Mouse (Mus musculus) hindbrain, embryonic 13.5 days (tissue): Measurements from ENCODE around the gene Akap12. TPM values are rescaled to one million over a fixed set of nuclear protein-coding genes. Genes with fewer than 3 reads are reported as not detected.

ENCODE experiments used
- ATAC-seq: fragments of 200-750 bp; cut with Nextera tagmentation; 2 replicates; pipeline ENCODE4 v1.8.0; 2017; ENCODE audit warnings: moderate TSS enrichment; ENCODE audit not compliant: low FRiP score
- H3K27ac ChIP-seq: fragments of 300-500 bp; sonication (generic); 2 replicates; pipeline ENCODE4 v1.5.1; 2015; ENCODE audit warnings: inconsistent platforms, mild to moderate bottlenecking, moderate library complexity
- H3K27me3 ChIP-seq: fragments of 300-500 bp; sonication (generic); 2 replicates; pipeline ENCODE4 v1.6.1; 2015; ENCODE audit warnings: mild to moderate bottlenecking, inconsistent platforms
- H3K36me3 ChIP-seq: fragments of 300-500 bp; sonication (generic); 2 replicates; pipeline ENCODE4 v1.6.1; 2015; ENCODE audit warnings: mild to moderate bottlenecking, inconsistent platforms
- H3K4me1 ChIP-seq: fragments of 300-500 bp; sonication (generic); replicated peaks from 2 replicates; pipeline ENCODE4 v1.6.1; 2015; ENCODE audit warnings: inconsistent platforms
- H3K4me2 ChIP-seq: fragments of 300-500 bp; sonication (generic); 2 replicates; pipeline ENCODE4 v1.6.1; 2015; ENCODE audit warnings: inconsistent platforms, mild to moderate bottlenecking, moderate library complexity
- H3K4me3 ChIP-seq: fragments of 300-500 bp; sonication (generic); 2 replicates; pipeline ENCODE4 v1.5.1; 2015; ENCODE audit warnings: mild to moderate bottlenecking, inconsistent platforms
- H3K9ac ChIP-seq: fragments of 300-500 bp; sonication (generic); 2 replicates; pipeline ENCODE4 v1.6.1; 2015; ENCODE audit warnings: mild to moderate bottlenecking, inconsistent platforms
- H3K9me3 ChIP-seq: fragments of 300-500 bp; sonication (generic); 2 replicates; pipeline ENCODE4 v1.6.1; 2016; ENCODE audit warnings: inconsistent platforms
- WGBS: fragments of 180-500 bp; shearing (Covaris S2); methylation state at CpG from one replicate; pipeline ENCODE4 v1.1.7; 2015; 5-methylcytosine and 5-hydroxymethylcytosine counted together
- polyA plus RNA-seq: library from polyadenylated mRNA; unstranded; fragments of >200 nt; fragmentation: Nextera tagmentation; extraction: Ambion mirVana; gene quantifications from 2 replicates; pipeline ENCODE4 v1.2.1, GENCODE M21; 2015

Gene Akap12
- polyA plus RNA-seq, 1 experiment from 2014 or later: 47.8 TPM

GRCm38 (mm10) chr10:4260925-4261324 is 5.3 kb upstream of the Akap12 start:
- H3K36me3 ChIP-seq: no peaks in the 10 kb centered on the region
- H3K4me3 ChIP-seq: no peak overlapping the region
- no peak overlapping the region for H3K4me2 ChIP-seq
- no peak for ATAC-seq
- H3K27me3 ChIP-seq: no peaks in the 10 kb centered on the region
- peaks cover 9% of the 10 kb centered on the region for H3K4me1 ChIP-seq
- H3K9me3 ChIP-seq: no peaks in the 10 kb centered on the region
- H3K27ac ChIP-seq: no peak overlapping the region
- 80% methylated on average over 5 of the region's 5 CpGs for WGBS
- H3K9ac ChIP-seq: no peak overlapping the region

GRCm38 (mm10) chr10:4261359-4261952 is 4.7 kb upstream of the Akap12 start:
- no peaks in the 10 kb centered on the region for H3K36me3 ChIP-seq
- no peaks in the 10 kb centered on the region for H3K27me3 ChIP-seq
- ATAC-seq: no peak
- no peak overlapping the region for H3K9ac ChIP-seq
- no peaks in the 10 kb centered on the region for H3K9me3 ChIP-seq
- H3K27ac ChIP-seq: no peak overlapping the region
- H3K4me1 ChIP-seq: peaks cover 11% of the 10 kb centered on the region
- WGBS: 74% methylated on average over 9 of the region's 9 CpGs
- no peak overlapping the region for H3K4me2 ChIP-seq
- H3K4me3 ChIP-seq: no peak overlapping the region

- Histone ChIP-seq H3K36me3 (no peaks in the 10 kb centered on the region), H3K4me1 (peaks cover 29% of the 10 kb centered on the region), H3K27ac (peak overlapping the region; percentile 88), H3K4me2 (peak overlapping the region; percentile 84), H3K4me3 (peak overlapping the region; percentile 71), H3K27me3 (no peaks in the 10 kb centered on the region), H3K9me3 (no peaks in the 10 kb centered on the region), H3K9ac (peak overlapping the region; percentile 88)
- peak; percentile 88 for ATAC-seq
- 1% methylated on average over 13 of the region's 13 CpGs for WGBS
These were observed 539 bp upstream of the Akap12 start for GRCm38 (mm10) chr10:4265641-4266040.

- peak overlapping the region; percentile 88 for H3K27ac ChIP-seq
- no peaks in the 10 kb centered on the region for H3K27me3 ChIP-seq
- H3K4me1 ChIP-seq: peaks cover 29% of the 10 kb centered on the region
- no peaks in the 10 kb centered on the region for H3K36me3 ChIP-seq
- H3K4me3 ChIP-seq: peak overlapping the region; percentile 71
- ATAC-seq: peak; percentile 43
- H3K9me3 ChIP-seq: no peaks in the 10 kb centered on the region
- H3K9ac ChIP-seq: peak overlapping the region; percentile 88
- peak overlapping the region; percentile 84 for H3K4me2 ChIP-seq
- 1% methylated on average over 11 of the region's 11 CpGs for WGBS
These were observed 741 bp downstream of the Akap12 start for GRCm38 (mm10) chr10:4266931-4267310.

GRCm38 (mm10) chr10:4267481-4267880 is 1.3 kb downstream of the Akap12 start:
- 77% methylated on average over 7 of the region's 7 CpGs for WGBS
- Histone ChIP-seq H3K4me2 (peak overlapping the region; percentile 84), H3K9me3 (no peaks in the 10 kb centered on the region), H3K4me3 (peak overlapping the region; percentile 71), H3K27me3 (no peaks in the 10 kb centered on the region), H3K9ac (peak overlapping the region; percentile 88; the same call in 1 of the 2 replicates), H3K27ac (no peak overlapping the region), H3K36me3 (no peaks in the 10 kb centered on the region), H3K4me1 (peaks cover 29% of the 10 kb centered on the region)
- ATAC-seq: no peak

- Histone ChIP-seq H3K27ac (no peak overlapping the region), H3K4me1 (peaks cover 29% of the 10 kb centered on the region), H3K9me3 (no peaks in the 10 kb centered on the region), H3K4me3 (peak overlapping the region; percentile 71), H3K9ac (no peak overlapping the region), H3K36me3 (no peaks in the 10 kb centered on the region), H3K4me2 (peak overlapping the region; percentile 84), H3K27me3 (no peaks in the 10 kb centered on the region)
- ATAC-seq: no peak
- WGBS: 94% methylated on average over 7 of the region's 7 CpGs
These were observed 2.0 kb downstream of the Akap12 start for GRCm38 (mm10) chr10:4268140-4268539.

GRCm38 (mm10) chr10:4275572-4275971 is 9.4 kb downstream of the Akap12 start:
- Histone ChIP-seq H3K36me3 (no peaks in the 10 kb centered on the region), H3K27me3 (no peaks in the 10 kb centered on the region), H3K4me1 (no peaks in the 10 kb centered on the region), H3K9ac (no peak overlapping the region), H3K4me3 (no peak overlapping the region), H3K9me3 (no peaks in the 10 kb centered on the region), H3K4me2 (no peak overlapping the region), H3K27ac (no peak overlapping the region)
- no peak for ATAC-seq
- WGBS: 94% methylated on average over 10 of the region's 10 CpGs

- Histone ChIP-seq H3K9me3 (no peaks in the 10 kb centered on the region), H3K9ac (no peak overlapping the region), H3K27me3 (no peaks in the 10 kb centered on the region), H3K4me2 (no peak overlapping the region), H3K4me1 (no peaks in the 10 kb centered on the region), H3K36me3 (no peaks in the 10 kb centered on the region), H3K4me3 (no peak overlapping the region), H3K27ac (no peak overlapping the region)
- ATAC-seq: no peak
- 95% methylated on average over 13 of the region's 13 CpGs for WGBS
These were observed 9.9 kb downstream of the Akap12 start for GRCm38 (mm10) chr10:4276081-4276480.

- no peaks in the 10 kb centered on the region for H3K27me3 ChIP-seq
- H3K9ac ChIP-seq: no peak overlapping the region
- H3K36me3 ChIP-seq: no peaks in the 10 kb centered on the region
- H3K9me3 ChIP-seq: no peaks in the 10 kb centered on the region
- no peaks in the 10 kb centered on the region for H3K4me1 ChIP-seq
- no peak overlapping the region for H3K27ac ChIP-seq
- WGBS: 73% methylated on average over 6 of the region's 6 CpGs
- H3K4me3 ChIP-seq: no peak overlapping the region
- ATAC-seq: no peak
- H3K4me2 ChIP-seq: no peak overlapping the region
These were observed 11.9 kb downstream of the Akap12 start for GRCm38 (mm10) chr10:4278041-4278440.

- H3K9me3 ChIP-seq: no peaks in the 10 kb centered on the region
- no peaks in the 10 kb centered on the region for H3K27me3 ChIP-seq
- WGBS: 63% methylated on average over 4 of the region's 4 CpGs
- no peak overlapping the region for H3K4me3 ChIP-seq
- H3K36me3 ChIP-seq: no peaks in the 10 kb centered on the region
- no peak overlapping the region for H3K4me2 ChIP-seq
- no peak for ATAC-seq
- H3K9ac ChIP-seq: no peak overlapping the region
- no peak overlapping the region for H3K27ac ChIP-seq
- H3K4me1 ChIP-seq: no peaks in the 10 kb centered on the region
These were observed 16.2 kb downstream of the Akap12 start for GRCm38 (mm10) chr10:4282395-4282794.

- ATAC-seq: no peak
- Histone ChIP-seq H3K36me3 (no peaks in the 10 kb centered on the region), H3K4me2 (no peak overlapping the region), H3K27ac (no peak overlapping the region), H3K9me3 (no peaks in the 10 kb centered on the region), H3K27me3 (no peaks in the 10 kb centered on the region), H3K9ac (no peak overlapping the region), H3K4me1 (peaks cover 4% of the 10 kb centered on the region; the same call in 1 of the 2 replicates), H3K4me3 (no peak overlapping the region)
- WGBS: 75% methylated on average over 1 of the region's 1 CpGs
These were observed 18.6 kb downstream of the Akap12 start for GRCm38 (mm10) chr10:4284781-4285180.

- ATAC-seq: no peak
- Histone ChIP-seq H3K4me1 (peaks cover 13% of the 10 kb centered on the region), H3K27me3 (no peaks in the 10 kb centered on the region), H3K36me3 (no peaks in the 10 kb centered on the region), H3K4me3 (no peak overlapping the region), H3K27ac (no peak overlapping the region), H3K4me2 (no peak overlapping the region), H3K9me3 (no peaks in the 10 kb centered on the region), H3K9ac (no peak overlapping the region)
- WGBS: 69% methylated on average over 8 of the region's 8 CpGs
These were observed 19.6 kb downstream of the Akap12 start for GRCm38 (mm10) chr10:4285752-4286151.

GRCm38 (mm10) chr10:4289171-4289570 is 23.0 kb downstream of the Akap12 start:
- Histone ChIP-seq H3K4me1 (peaks cover 13% of the 10 kb centered on the region), H3K9ac (no peak overlapping the region), H3K27me3 (no peaks in the 10 kb centered on the region), H3K36me3 (no peaks in the 10 kb centered on the region), H3K4me3 (no peak overlapping the region), H3K4me2 (no peak overlapping the region), H3K9me3 (no peaks in the 10 kb centered on the region), H3K27ac (no peak overlapping the region)
- ATAC-seq: no peak
- WGBS: 57% methylated on average over 5 of the region's 5 CpGs
